9 mouse cellular contexts compared by ENCODE assay signal in genomic region chr2:21368351-21369170, GRCm38 (mm10). TPM values are rescaled to one million over a fixed set of nuclear protein-coding genes. Genes with fewer than 3 reads are reported as not detected.
A peak's percentile ranks its signal among the peaks of the same experiment; 100 is the strongest.
DNase-seq lines count a peak whose midpoint lies in the region; ATAC-seq and TF ChIP-seq lines count a peak whose summit lies in the region.
"Had no signal": no experiment of that assay in that cellular context is flagged by ENCODE, and none has a peak within 500 bp of the region (broad histone marks: within the 10 kb centered on the region; RNA-seq: fewer than 3 reads in every experiment).

No protein-coding gene starts in this region.

- H3K4me1 ChIP-seq in E14TG2a.4 (replicated peaks; ENCODE audit: low read depth, low read length), result peaks cover 18% of the 10 kb centered on the region
- H3K4me1 ChIP-seq in midbrain, embryonic 11.5 days (ENCODE audit: control insufficient read depth, insufficient read depth, low read length), result no peaks in the 10 kb centered on the region

- ATAC-seq in midbrain, embryonic 11.5 days (ENCODE audit: low FRiP score), result 0 out of 2 replicates have a peak, but pooled peaks have one; percentile 5
- no peak for ATAC-seq in megakaryocyte, adult 5-6 weeks (ENCODE audit: poor library complexity, severe bottlenecking)

- H3K4me3 ChIP-seq in E14TG2a.4 (replicated peaks; ENCODE audit: low read length), result peak overlapping the region; percentile 80
- H3K4me3 ChIP-seq in midbrain, embryonic 11.5 days (ENCODE audit: low read depth, low read length), result peak overlapping the region; percentile 53

- no peak for TF ChIP-seq CTCF in E14TG2a.4 (conservative IDR thresholded peaks at IDR 0.05; ENCODE audit: low read length)

- H3K27ac ChIP-seq in midbrain, embryonic 11.5 days (ENCODE audit: low read depth, low read length), result no peak overlapping the region

- H3K9ac ChIP-seq in midbrain, embryonic 11.5 days (ENCODE audit: low read length), result no peak overlapping the region

- peaks cover 49% of the 10 kb centered on the region for H3K27me3 ChIP-seq in E14TG2a.4 (ENCODE audit: insufficient read depth, low read length)
- peaks cover 15% of the 10 kb centered on the region for H3K27me3 ChIP-seq in midbrain, embryonic 11.5 days (ENCODE audit: control insufficient read depth, insufficient read depth, low read length)

- DNase-seq in heart, adult 11 months, result peak; percentile 82
- no peak for DNase-seq in heart, adult 8-10 months (ENCODE audit: low spot score)
- peak; percentile 21 to 30 for DNase-seq in cerebellum, postnatal 4 days (ENCODE audit: low spot score in 2 of 2)
- DNase-seq in heart, postnatal 4 days, result peak; percentile 44
- DNase-seq in midbrain, embryonic 11.5 days (ENCODE audit: low spot score, missing footprints), result peak; percentile 86
- no peak for DNase-seq in urinary bladder, postnatal 36 days (ENCODE audit: low spot score in 2 of 2)

- H3K4me2 ChIP-seq in midbrain, embryonic 11.5 days, result peak overlapping the region; percentile 78

- peaks cover 9% of the 10 kb centered on the region for H3K9me3 ChIP-seq in E14TG2a.4 (ENCODE audit: low read length)
- no peaks in the 10 kb centered on the region for H3K9me3 ChIP-seq in midbrain, embryonic 11.5 days (ENCODE audit: control insufficient read depth, low read length)

- H3K36me3 ChIP-seq in E14TG2a.4 (ENCODE audit: insufficient read depth, low read length), result no peaks in the 10 kb centered on the region
- no peaks in the 10 kb centered on the region for H3K36me3 ChIP-seq in midbrain, embryonic 11.5 days (ENCODE audit: control insufficient read depth, insufficient read depth, low read length)

- WGBS in midbrain, embryonic 11.5 days, result 14% methylated on average over 44 of the region's 44 CpGs

RNA-seq across cellular contexts. Expression of gene Gpr158, which starts 1.2 kb away (rescaled TPM):
- under 1 TPM; 0.06 to 0.20 (median 0.15) TPM for total RNA-seq in heart, adult 8-10 months (2022)
- total RNA-seq in heart, postnatal 4 days (2021), result under 1 TPM; 0.05 to 0.14 TPM
- polyA plus RNA-seq in midbrain, embryonic 11.5 days (2014; fragmentation: Nextera tagmentation; extraction: Ambion mirVana), result 0.61 and 0.63 TPM in 2 replicates
- total RNA-seq in megakaryocyte, adult 5-6 weeks (2015), result not detected in 2 replicates
- total RNA-seq in megakaryocyte, adult 5-6 weeks (2017), result not detected in 2 replicates
- polyA plus RNA-seq: lung, embryonic 16.5 days had no signal

Comparison
In these comparisons a context has a peak if more than half of its experiments do, and no peak if none do; other contexts are left out.
1. DNase-seq: peak in heart, adult 11 months (single experiment), cerebellum, postnatal 4 days (2 of 2), heart, postnatal 4 days (single experiment) and midbrain, embryonic 11.5 days (single experiment); none in heart, adult 8-10 months (single experiment) and urinary bladder, postnatal 36 days (0 of 2).